Mouse (Mus musculus) hindbrain, postnatal 0 days (tissue): ENCODE measurements around the gene Psmb2. TPM values are rescaled to one million over a fixed set of nuclear protein-coding genes. Genes with fewer than 3 reads are reported as not detected.

Source experiments
- ATAC-seq: fragments of 200-750 bp; cut with Nextera tagmentation; 2 replicates; pipeline ENCODE4 v1.8.0; 2017; ENCODE audit warnings: mild to moderate bottlenecking, moderate TSS enrichment, moderate library complexity
- DNase-seq: peaks from one replicate; pipeline ENCODE4 v3.0.0-alpha.2; 2015; ENCODE audit warnings: low spot score
- H3K27ac ChIP-seq: fragments of 300-500 bp; sonication (generic); 2 replicates; pipeline ENCODE4 v1.5.1; 2014; ENCODE audit warnings: mild to moderate bottlenecking
- H3K27me3 ChIP-seq: fragments of 300-500 bp; sonication (generic); 2 replicates; pipeline ENCODE4 v1.6.1; 2014; ENCODE audit warnings: low read length, mixed read lengths; ENCODE audit not compliant: insufficient read depth
- H3K36me3 ChIP-seq: fragments of 300-500 bp; sonication (generic); 2 replicates; pipeline ENCODE4 v1.6.1; 2014; ENCODE audit warnings: low read length, mixed read lengths; ENCODE audit not compliant: insufficient read depth
- H3K4me1 ChIP-seq: fragments of 300-500 bp; sonication (generic); 2 replicates; pipeline ENCODE4 v1.6.1; 2014; ENCODE audit warnings: antibody characterized with exemption, low read length, mixed read lengths; ENCODE audit not compliant: insufficient read depth
- H3K4me2 ChIP-seq: fragments of 300-500 bp; sonication (generic); 2 replicates; pipeline ENCODE4 v1.6.1; 2014; ENCODE audit warnings: low read depth, mild to moderate bottlenecking, low read length, moderate library complexity, mixed read lengths
- H3K4me3 ChIP-seq: fragments of 300-500 bp; sonication (generic); 2 replicates; pipeline ENCODE4 v1.5.1; 2014; ENCODE audit warnings: low read length
- H3K9ac ChIP-seq: fragments of 300-500 bp; sonication (generic); replicated peaks from 2 replicates; pipeline ENCODE4 v1.6.1; 2014; ENCODE audit warnings: mild to moderate bottlenecking, low read length, moderate library complexity, mixed read lengths
- H3K9me3 ChIP-seq: fragments of 300-500 bp; sonication (generic); 2 replicates; pipeline ENCODE4 v1.6.1; 2016; ENCODE audit warnings: low read length, mixed read lengths
- CTCF ChIP-seq: IDR thresholded peaks from 2 replicates; pipeline ENCODE4 v1.5.1; 2016; ENCODE audit warnings: antibody characterized with exemption, control low read depth, low read depth
- WGBS: fragments of 180-500 bp; shearing (Covaris S2); extraction: QIAGEN DNeasy Blood & Tissue Kit; methylation state at CpG from one replicate; pipeline ENCODE4 v1.1.7; 2014; 5-methylcytosine and 5-hydroxymethylcytosine counted together
- polyA plus RNA-seq: library from polyadenylated mRNA; unstranded; fragments of >200 nt; fragmentation: Nextera tagmentation; extraction: Ambion mirVana; gene quantifications from 2 replicates; pipeline ENCODE4 v1.2.1, GENCODE M21; 2015
- total RNA-seq: library from RNA; depleted of rRNA; stranded (reverse); fragments of >200 nt; gene quantifications from 2 replicates; pipeline ENCODE4 v1.2.3, GENCODE M21; 2014

Psmb2 gene
- total and polyA plus RNA-seq, 2 experiments from 2014 or later: 164 to 473 TPM

GRCm38 (mm10) chr4:126736001-126736414 is 58.6 kb downstream of the Psmb2 start, which contains the start of gene Tfap2e:
Gene Tfap2e (minus strand): TSS chr4:126736240.
- TF ChIP-seq CTCF: no peak
- peak; percentile 55; the same call in 1 of the 2 replicates for ATAC-seq
- 1% methylated on average over 32 of the region's 32 CpGs for WGBS

GRCm38 (mm10) chr4:126739966-126740676 is 62.7 kb downstream of the Psmb2 start:
- peak; percentile 56 for TF ChIP-seq CTCF
- no peak for DNase-seq
- no peak overlapping the region for H3K4me2 ChIP-seq
- H3K27ac ChIP-seq: no peak overlapping the region
- H3K4me3 ChIP-seq: no peak overlapping the region
- H3K4me1 ChIP-seq: no peaks in the 10 kb centered on the region
- H3K36me3 ChIP-seq: peaks cover 11% of the 10 kb centered on the region
- no peak for ATAC-seq
- H3K9me3 ChIP-seq: no peaks in the 10 kb centered on the region
- no peak overlapping the region for H3K9ac ChIP-seq
- WGBS: 22% methylated on average over 10 of the region's 10 CpGs
- peaks cover 43% of the 10 kb centered on the region for H3K27me3 ChIP-seq

More at GRCm38 (mm10) chr4:126736001-126736414, 58.6 kb downstream of the Psmb2 start, which contains the start of gene Tfap2e:
- peak; percentile 53 for DNase-seq
- H3K4me1 ChIP-seq: no peaks in the 10 kb centered on the region
- no peaks in the 10 kb centered on the region for H3K9me3 ChIP-seq
- peaks cover 69% of the 10 kb centered on the region for H3K27me3 ChIP-seq
- H3K4me2 ChIP-seq: peak within 1 kb of the TSS; percentile 51
- no peak within 1 kb of the TSS for H3K9ac ChIP-seq
- peak within 1 kb of the TSS; percentile 30 for H3K4me3 ChIP-seq
- no peak within 1 kb of the TSS for H3K27ac ChIP-seq
- no peaks in the 10 kb centered on the region for H3K36me3 ChIP-seq

- peak; percentile 92 for TF ChIP-seq CTCF
- ATAC-seq: peak; percentile 64; the same call in 1 of the 2 replicates
- peak; percentile 92 for DNase-seq
- H3K4me1 ChIP-seq: no peaks in the 10 kb centered on the region
- no peaks in the 10 kb centered on the region for H3K9me3 ChIP-seq
- H3K4me2 ChIP-seq: no peak overlapping the region
- peaks cover 29% of the 10 kb centered on the region for H3K27me3 ChIP-seq
- H3K9ac ChIP-seq: no peak overlapping the region
- H3K4me3 ChIP-seq: no peak overlapping the region
- H3K27ac ChIP-seq: no peak overlapping the region
- H3K36me3 ChIP-seq: peaks cover 17% of the 10 kb centered on the region
- 4% methylated on average over 12 of the region's 12 CpGs for WGBS
Measured at GRCm38 (mm10) chr4:126741448-126741847, 64.0 kb downstream of the Psmb2 start.

- ATAC-seq (no peak), DNase-seq (no peak)
- Histone ChIP-seq H3K4me1 (no peaks in the 10 kb centered on the region), H3K27me3 (peaks cover 14% of the 10 kb centered on the region), H3K4me2 (no peak overlapping the region), H3K4me3 (no peak overlapping the region), H3K36me3 (peaks cover 26% of the 10 kb centered on the region), H3K9me3 (no peaks in the 10 kb centered on the region), H3K27ac (no peak overlapping the region), H3K9ac (no peak overlapping the region)
- TF ChIP-seq CTCF: no peak
- 32% methylated on average over 2 of the region's 2 CpGs for WGBS
Measured at GRCm38 (mm10) chr4:126742976-126743375, 65.5 kb downstream of the Psmb2 start.

GRCm38 (mm10) chr4:126743713-126744112 is 66.3 kb downstream of the Psmb2 start:
- Histone ChIP-seq H3K9me3 (no peaks in the 10 kb centered on the region), H3K27ac (no peak overlapping the region), H3K4me3 (no peak overlapping the region), H3K4me2 (no peak overlapping the region), H3K4me1 (no peaks in the 10 kb centered on the region), H3K9ac (no peak overlapping the region), H3K27me3 (peaks cover 7% of the 10 kb centered on the region), H3K36me3 (peaks cover 26% of the 10 kb centered on the region)
- 17% methylated on average over 11 of the region's 11 CpGs for WGBS
- no peak for TF ChIP-seq CTCF
- DNase-seq (no peak), ATAC-seq (no peak)

GRCm38 (mm10) chr4:126744831-126745230 is 67.4 kb downstream of the Psmb2 start:
- Histone ChIP-seq H3K27me3 (no peaks in the 10 kb centered on the region), H3K36me3 (peaks cover 26% of the 10 kb centered on the region), H3K4me2 (no peak overlapping the region), H3K4me1 (peaks cover 7% of the 10 kb centered on the region), H3K9me3 (no peaks in the 10 kb centered on the region), H3K27ac (no peak overlapping the region), H3K4me3 (no peak overlapping the region), H3K9ac (no peak overlapping the region)
- DNase-seq (no peak), ATAC-seq (no peak)
- 75% methylated on average over 14 of the region's 14 CpGs for WGBS
- no peak for TF ChIP-seq CTCF
